Mouse (Mus musculus) lung, adult 2 months (tissue): ENCODE measurements around the gene Slc48a1. TPM values are rescaled to one million over a fixed set of nuclear protein-coding genes. Genes with fewer than 3 reads are reported as not detected.

Source experiments
- DNase-seq: peaks from one replicate; pipeline ENCODE4 v3.0.0; 2022
- H3K4me1 ChIP-seq: fragments of 200-500 bp; 2 replicates; pipeline ENCODE4 v1.6.1; 2011; ENCODE audit warnings: low read length; ENCODE audit not compliant: control insufficient read depth, insufficient read depth
- H3K4me3 ChIP-seq: fragments of 200-500 bp; replicated peaks from 2 replicates; pipeline ENCODE3; 2011; ENCODE audit warnings: low read depth, mild to moderate bottlenecking, control low read depth, low read length; ENCODE audit errors: extremely low read depth
- CTCF ChIP-seq: fragments of 200-500 bp; IDR thresholded peaks from 2 replicates; pipeline ENCODE4 v1.5.1; 2011; ENCODE audit warnings: mild to moderate bottlenecking, low read length, control low read depth; ENCODE audit not compliant: insufficient read depth
- POLR2A ChIP-seq: fragments of 200-500 bp; IDR thresholded peaks from 2 replicates; pipeline ENCODE4 v1.6.1; 2011; ENCODE audit warnings: low read depth, mild to moderate bottlenecking, control low read depth, low read length, borderline replicate concordance; ENCODE audit errors: extremely low read depth
- WGBS: fragments of 180-500 bp; shearing (Covaris S2); methylation state at CpG from one replicate; pipeline ENCODE4 v1.1.7; 2018; 5-methylcytosine and 5-hydroxymethylcytosine counted together
- polyA plus RNA-seq: library from polyadenylated mRNA; depleted of rRNA; stranded (reverse); fragments of >200 nt; gene quantifications from 2 replicates; pipeline ENCODE4 v1.2.3, GENCODE M21; 2012

The Slc48a1 gene
- polyA plus RNA-seq, 1 experiment, result 174 TPM

DNA sequence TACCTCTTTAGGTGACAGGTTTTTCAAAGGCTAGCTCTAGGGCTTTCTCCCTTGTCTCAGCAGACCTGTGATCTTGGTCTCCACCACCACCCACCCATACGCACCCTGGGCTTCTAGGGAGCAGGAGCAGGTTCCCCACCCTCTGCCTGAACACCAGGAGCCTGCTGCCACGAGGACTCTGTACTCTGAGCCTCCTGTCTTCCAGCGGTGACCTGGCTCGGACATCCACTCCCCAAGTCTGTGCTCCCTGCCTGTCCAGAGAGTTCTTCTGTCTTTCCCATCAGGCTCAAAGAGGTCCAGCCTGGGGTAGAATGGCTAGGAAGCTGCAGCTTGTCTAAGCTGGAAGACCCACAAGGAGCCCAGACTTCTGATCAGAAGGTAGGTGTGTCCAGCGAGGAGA lies 35.1 kb upstream of the Slc48a1 start:
- H3K4me1 ChIP-seq, result no peaks in the 10 kb centered on the region; the same call in 1 of the 2 replicates
- TF ChIP-seq CTCF (no peak), POLR2A (no peak)

DNA sequence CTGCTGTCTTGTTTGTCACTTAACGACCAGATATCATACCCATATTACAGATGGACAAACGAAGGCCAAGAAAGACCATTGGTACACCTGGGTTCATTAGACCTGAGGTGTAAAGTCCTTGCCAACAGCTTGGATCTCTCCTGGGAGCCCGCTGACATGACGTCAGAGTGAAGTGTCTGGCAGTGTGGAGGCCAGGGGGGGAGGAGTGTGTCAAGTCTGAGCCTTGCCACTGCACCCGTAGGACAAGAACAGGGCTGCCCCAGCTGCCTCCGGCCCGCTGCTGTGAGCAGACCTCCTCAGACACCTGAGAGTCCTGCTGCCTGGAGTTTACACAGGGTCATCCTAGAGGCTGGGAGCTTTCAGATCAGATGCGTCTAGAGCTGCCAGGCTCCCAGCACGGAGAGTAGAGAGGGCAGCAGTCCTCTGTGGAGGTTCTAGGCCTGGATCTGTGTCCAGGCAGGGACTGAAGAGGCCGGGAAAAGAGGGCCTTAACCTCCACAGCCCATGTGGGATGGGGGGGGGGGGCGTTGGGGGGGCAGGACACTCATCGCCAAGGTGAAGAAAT lies 34.3 kb upstream of the Slc48a1 start:
- H3K4me3 ChIP-seq, result no peak overlapping the region
- TF ChIP-seq CTCF, result no peak
- no peak for TF ChIP-seq POLR2A
- no peak for DNase-seq
- no peaks in the 10 kb centered on the region; the same call in 1 of the 2 replicates for H3K4me1 ChIP-seq
- WGBS, result 68% methylated on average over 12 of the region's 12 CpGs

More for the DNA sequence above, 35.1 kb upstream of the Slc48a1 start:
- no peak for DNase-seq
- no peak overlapping the region for H3K4me3 ChIP-seq
- 76% methylated on average over 5 of the region's 5 CpGs for WGBS

DNA sequence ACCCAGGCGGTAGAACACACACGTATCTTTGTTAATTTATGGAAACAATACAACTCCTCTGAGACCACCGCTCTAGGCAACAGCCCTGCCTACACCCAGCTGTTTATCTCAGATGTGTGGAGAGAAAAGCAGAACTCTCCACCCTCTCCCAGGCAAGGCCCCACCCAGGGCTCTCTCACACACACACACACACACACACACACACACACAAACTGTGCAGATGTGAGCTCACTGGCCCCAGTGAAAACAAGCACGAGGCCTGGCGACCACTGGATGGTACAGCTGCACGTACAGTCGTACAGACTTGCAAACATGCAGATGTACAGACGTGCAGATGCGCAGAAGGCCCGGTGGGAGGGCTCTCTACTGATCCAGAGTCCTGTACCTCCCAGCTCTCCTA lies 33.4 kb upstream of the Slc48a1 start:
- 71% methylated on average over 10 of the region's 10 CpGs for WGBS
- no peak for TF ChIP-seq CTCF
- TF ChIP-seq POLR2A, result no peak
- Histone ChIP-seq H3K4me1 (no peaks in the 10 kb centered on the region; the same call in none of the 2 replicates), H3K4me3 (no peak overlapping the region)
- DNase-seq, result no peak

DNA sequence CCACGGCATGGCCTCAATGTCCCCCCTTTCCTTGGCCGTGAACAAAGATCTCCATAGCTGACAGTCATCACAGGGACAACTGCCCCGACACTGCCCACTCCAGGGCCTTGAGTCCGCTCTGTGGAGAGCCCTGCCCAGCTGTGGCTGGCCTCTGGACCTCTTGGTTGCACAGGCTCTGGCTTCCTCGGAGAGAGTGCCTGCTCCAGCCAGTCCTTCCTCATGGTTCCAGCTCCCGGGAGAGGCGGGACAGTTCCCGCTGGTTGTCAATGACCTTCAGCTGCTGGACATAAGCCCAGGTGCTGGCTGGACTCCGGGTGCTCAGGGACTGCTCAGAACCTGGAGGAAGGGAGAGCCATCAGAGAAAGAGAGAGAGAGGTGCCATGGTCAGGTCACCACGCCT lies 33.0 kb upstream of the Slc48a1 start:
- Histone ChIP-seq H3K4me3 (no peak overlapping the region), H3K4me1 (peaks cover under 1% of the 10 kb centered on the region)
- WGBS, result 40% methylated on average over 10 of the region's 10 CpGs
- no peak for DNase-seq
- TF ChIP-seq CTCF (no peak), POLR2A (no peak)

DNA sequence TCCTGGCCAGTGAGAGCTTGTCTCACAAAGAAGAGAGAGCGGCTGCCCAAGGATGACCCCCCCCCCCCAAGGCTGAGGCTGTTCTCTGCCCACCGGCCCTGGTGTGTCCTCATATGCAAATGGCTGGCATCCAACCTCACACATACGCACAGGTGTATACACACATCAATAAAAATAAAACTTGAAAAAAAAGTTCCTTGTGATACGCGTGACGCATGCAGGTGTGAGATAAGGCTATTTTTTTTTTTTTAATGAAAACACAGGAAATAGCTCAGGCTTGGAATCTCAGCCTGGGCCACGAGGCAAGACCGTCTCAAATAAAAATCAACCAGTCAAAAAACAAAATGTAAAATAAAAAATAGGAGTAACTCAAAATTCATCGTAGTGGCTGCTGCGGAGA lies 32.0 kb upstream of the Slc48a1 start:
- Histone ChIP-seq H3K4me3 (no peak overlapping the region), H3K4me1 (peaks cover 7% of the 10 kb centered on the region)
- TF ChIP-seq CTCF (no peak), POLR2A (no peak)
- WGBS, result 74% methylated on average over 10 of the region's 10 CpGs
- no peak for DNase-seq

DNA sequence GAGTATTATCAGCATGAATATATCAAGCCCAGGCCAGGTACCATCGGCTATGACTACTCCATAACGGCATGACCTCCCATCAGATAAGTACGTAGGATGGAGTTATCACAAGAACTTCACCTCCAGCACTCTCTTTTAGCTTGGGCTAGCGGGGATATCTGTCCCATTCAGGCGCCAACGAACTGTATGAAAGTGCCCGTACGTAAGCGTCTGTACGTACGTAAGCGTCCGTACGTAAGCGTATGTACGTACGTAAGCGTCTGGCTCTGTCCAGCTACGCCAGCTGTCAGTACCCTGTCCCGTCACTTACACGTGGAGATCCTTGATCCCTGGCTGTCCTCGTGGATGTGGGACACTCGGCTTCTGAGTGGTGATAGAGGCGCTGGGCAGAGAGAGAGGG lies 31.6 kb upstream of the Slc48a1 start:
- no peak for DNase-seq
- Histone ChIP-seq H3K4me3 (no peak overlapping the region), H3K4me1 (peaks cover 7% of the 10 kb centered on the region)
- 89% methylated on average over 24 of the region's 24 CpGs for WGBS
- TF ChIP-seq POLR2A (no peak), CTCF (no peak)

DNA sequence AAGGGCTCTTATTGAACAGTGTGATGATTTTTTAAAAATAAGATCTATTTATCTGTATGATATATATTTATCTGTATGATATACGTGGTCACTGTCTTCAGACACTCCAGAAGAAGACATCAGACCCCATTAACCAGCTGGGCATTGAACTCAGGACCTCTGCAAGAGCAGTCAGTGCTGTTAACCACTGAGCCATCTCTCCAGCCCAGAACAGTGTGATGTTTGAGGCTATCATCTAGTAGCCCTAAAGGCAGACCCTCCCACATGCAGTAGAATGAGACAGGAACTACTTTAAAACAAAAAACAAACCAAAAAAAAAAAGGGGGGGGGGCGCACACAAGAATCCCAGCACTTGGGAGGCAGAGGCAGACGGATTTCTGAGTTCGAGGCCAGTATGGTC lies 30.8 kb upstream of the Slc48a1 start:
- 85% methylated on average over 4 of the region's 4 CpGs for WGBS
- DNase-seq, result no peak
- TF ChIP-seq CTCF, result no peak
- no peak for TF ChIP-seq POLR2A
- peaks cover 7% of the 10 kb centered on the region for H3K4me1 ChIP-seq
- H3K4me3 ChIP-seq, result no peak overlapping the region

DNA sequence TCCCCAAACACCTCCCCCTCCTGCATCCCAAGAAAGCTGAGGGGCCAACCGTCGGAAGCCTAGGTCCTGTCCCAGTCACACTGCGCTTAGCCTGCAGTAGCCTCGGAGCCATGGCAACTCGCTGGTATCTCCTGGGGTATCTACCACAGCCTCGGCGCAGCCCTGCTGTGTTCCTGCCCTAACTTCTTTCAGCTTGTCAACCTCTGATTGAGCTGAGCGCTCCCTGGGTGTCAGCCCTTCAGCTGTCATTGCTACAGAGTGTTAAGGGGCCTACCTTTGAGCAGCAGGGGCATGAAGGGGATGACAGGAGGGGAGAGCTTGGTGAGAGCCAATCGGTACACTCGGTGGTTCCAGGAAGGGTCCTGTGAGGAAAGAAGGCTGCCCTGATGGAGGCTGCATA lies 30.0 kb upstream of the Slc48a1 start:
- Histone ChIP-seq H3K4me1 (peaks cover 7% of the 10 kb centered on the region), H3K4me3 (no peak overlapping the region)
- 70% methylated on average over 10 of the region's 10 CpGs for WGBS
- no peak for TF ChIP-seq POLR2A
- DNase-seq, result no peak

DNA sequence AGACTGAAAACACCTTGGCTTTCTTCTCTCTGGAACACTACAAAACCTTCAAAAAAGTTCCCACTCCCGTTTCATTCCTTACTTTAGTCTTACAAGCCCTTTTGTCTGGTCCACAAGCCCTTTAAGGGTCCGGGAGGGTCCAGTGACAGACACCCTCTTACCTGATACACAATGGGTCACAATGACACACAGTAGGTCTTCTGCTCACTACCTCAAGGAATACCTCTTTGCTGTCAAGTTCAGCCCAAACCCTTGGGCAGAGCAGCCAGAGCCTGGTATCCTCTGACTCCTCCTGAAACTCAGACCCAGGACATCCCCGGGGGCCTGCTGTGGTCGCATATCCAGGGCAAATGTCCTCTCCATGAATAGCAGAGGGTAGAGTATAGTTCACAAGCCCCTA lies 29.4 kb upstream of the Slc48a1 start:
- no peak for DNase-seq
- no peak overlapping the region for H3K4me3 ChIP-seq
- TF ChIP-seq CTCF (no peak), POLR2A (no peak)
- peaks cover 7% of the 10 kb centered on the region for H3K4me1 ChIP-seq
- WGBS, result 91% methylated on average over 4 of the region's 4 CpGs

DNA sequence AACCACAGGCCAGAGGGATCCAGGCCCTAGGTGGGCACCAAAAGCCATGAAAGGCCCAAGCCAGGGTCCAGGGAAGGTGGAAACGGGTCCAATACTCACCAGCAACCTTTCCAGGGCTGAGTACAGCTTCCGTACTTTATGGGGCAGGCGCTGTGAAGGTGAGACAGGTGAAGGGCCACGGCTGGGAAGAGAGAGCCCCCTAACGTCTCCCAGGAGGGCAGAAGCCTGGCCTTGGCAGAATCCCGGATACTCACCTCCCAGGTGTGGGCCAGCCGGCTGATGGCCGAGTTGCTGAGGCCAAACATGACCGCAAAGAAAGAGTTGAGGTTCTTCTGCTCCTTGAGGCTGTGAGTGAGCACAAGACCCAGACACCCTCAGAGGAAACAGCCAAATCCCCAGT lies 28.9 kb upstream of the Slc48a1 start:
- no peak for DNase-seq
- peaks cover 7% of the 10 kb centered on the region for H3K4me1 ChIP-seq
- TF ChIP-seq POLR2A (no peak), CTCF (no peak)
- WGBS, result 90% methylated on average over 9 of the region's 9 CpGs
- no peak overlapping the region for H3K4me3 ChIP-seq

DNA sequence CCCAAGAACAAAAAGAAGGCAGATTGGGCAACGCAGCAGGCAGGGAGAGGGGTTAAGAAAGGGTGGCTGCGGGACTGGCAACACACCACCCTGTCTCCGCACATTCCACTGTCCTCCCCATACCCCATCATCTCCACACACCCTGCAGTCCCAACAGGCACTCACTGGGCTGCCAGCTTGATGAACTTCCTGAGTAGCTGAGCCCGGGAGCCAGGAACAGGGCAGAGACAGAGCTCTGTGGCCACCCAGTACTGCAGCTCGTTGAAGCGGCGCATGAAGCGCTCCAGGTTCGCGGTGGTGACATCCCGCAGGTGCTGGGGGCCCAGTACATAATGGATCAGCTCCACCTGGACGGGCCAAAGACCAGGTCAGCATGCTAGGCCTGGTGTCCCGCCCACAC lies 28.5 kb upstream of the Slc48a1 start:
- H3K4me3 ChIP-seq, result no peak overlapping the region
- DNase-seq, result no peak
- WGBS, result 76% methylated on average over 13 of the region's 13 CpGs
- H3K4me1 ChIP-seq, result peaks cover 7% of the 10 kb centered on the region
- TF ChIP-seq POLR2A (no peak), CTCF (no peak)
